Mouse (Mus musculus) left cerebral cortex, postnatal 10 days (tissue): ENCODE measurements around the gene Opcml. TPM values are rescaled to one million over a fixed set of nuclear protein-coding genes. Genes with fewer than 3 reads are reported as not detected.

Source experiments
- DNase-seq, 2 experiments: peaks; one replicate each; pipeline ENCODE4 v3.0.0; 2021 to 2022; ENCODE audit warnings: low spot score in 2 of 2, mixed read lengths in 1 of 2; ENCODE audit errors: extremely low spot score in 1 of 2
- intact Hi-C: fragments of 180-260 bp; cut with DNase I; formaldehyde crosslinking; loops from one replicate; pipeline ENCODE4 v1.15.1; 2025
- total RNA-seq, 2 experiments: library from RNA; stranded (reverse); gene quantifications; 2 replicates each; pipeline ENCODE4 v1.2.3; 2021

Opcml gene
- total RNA-seq, 2 experiments from 2014 or later = 391 to 412 TPM

- intact Hi-C loops = no loop called here
- DNase-seq = no peak
Observed at GRCm38 (mm10) chr9:28615447-28615846, 824.9 kb downstream of the Opcml start.

GRCm38 (mm10) chr9:28617666-28618065 is 827.1 kb downstream of the Opcml start:
- DNase-seq = no peak
- intact Hi-C loops = no loop called here

GRCm38 (mm10) chr9:28618186-28618892 is 827.8 kb downstream of the Opcml start:
- DNase-seq = no peak
- intact Hi-C loops = no loop called here

GRCm38 (mm10) chr9:28621939-28622338 is 831.4 kb downstream of the Opcml start:
- no peak for DNase-seq
- intact Hi-C loops = no loop called here

- no peak for DNase-seq
- intact Hi-C loops = no loop called here
Observed at GRCm38 (mm10) chr9:28624870-28625269, 834.3 kb downstream of the Opcml start.

GRCm38 (mm10) chr9:28642766-28643165 is 852.2 kb downstream of the Opcml start:
- intact Hi-C loops = no loop called here
- no peak for DNase-seq

- intact Hi-C loops = no loop called here
- DNase-seq = no peak
Observed at GRCm38 (mm10) chr9:28644063-28644462, 853.5 kb downstream of the Opcml start.

- DNase-seq = no peak
Observed at GRCm38 (mm10) chr9:28650089-28650488, 859.5 kb downstream of the Opcml start.

GRCm38 (mm10) chr9:28659996-28660395 is 869.4 kb downstream of the Opcml start:
- no peak for DNase-seq
- intact Hi-C loops = no loop called here

More at GRCm38 (mm10) chr9:28650089-28650488, 859.5 kb downstream of the Opcml start:
- intact Hi-C loops = no loop called here

GRCm38 (mm10) chr9:28662882-28663281 is 872.3 kb downstream of the Opcml start:
- intact Hi-C loops = no loop called here
- peak; percentile 32 to 69 for DNase-seq

GRCm38 (mm10) chr9:28680309-28680708 is 889.7 kb downstream of the Opcml start:
- DNase-seq = no peak
- intact Hi-C loops = no loop called here

- intact Hi-C loops = no loop called here
- DNase-seq = no peak
Observed at GRCm38 (mm10) chr9:28681252-28682037, 890.9 kb downstream of the Opcml start.

GRCm38 (mm10) chr9:28683951-28684470 is 893.4 kb downstream of the Opcml start:
- DNase-seq = no peak
- intact Hi-C loops = no loop called here

- intact Hi-C loops = no loop called here
- no peak for DNase-seq
Observed at GRCm38 (mm10) chr9:28686942-28687611, 896.5 kb downstream of the Opcml start.

- DNase-seq = no peak
Observed at GRCm38 (mm10) chr9:28690134-28690533, 899.6 kb downstream of the Opcml start.

GRCm38 (mm10) chr9:28705796-28706195 is 915.2 kb downstream of the Opcml start:
- no peak for DNase-seq
- intact Hi-C loops = no loop called here

More at GRCm38 (mm10) chr9:28690134-28690533, 899.6 kb downstream of the Opcml start:
- intact Hi-C loops = no loop called here

GRCm38 (mm10) chr9:28714544-28714943 is 924.0 kb downstream of the Opcml start:
- no peak for DNase-seq
- intact Hi-C loops = no loop called here

- no peak for DNase-seq
- intact Hi-C loops = no loop called here
Observed at GRCm38 (mm10) chr9:28720186-28720585, 929.6 kb downstream of the Opcml start.

- no peak for DNase-seq
- intact Hi-C loops = no loop called here
Observed at GRCm38 (mm10) chr9:28731811-28732602, 941.4 kb downstream of the Opcml start.
